Mouse (Mus musculus) bone marrow macrophage, adult 2 months (primary cell): Measurements from ENCODE around the gene Cdh22.

Experiments
- CTCF ChIP-seq: IDR thresholded peaks from 2 replicates; pipeline ENCODE4 v1.5.1; 2012; ENCODE audit warnings: low read depth, mild to moderate bottlenecking, low read length, moderate library complexity
- POLR2A ChIP-seq: IDR thresholded peaks from 2 replicates; pipeline ENCODE4 v1.6.1; 2012; ENCODE audit warnings: mild to moderate bottlenecking, low read depth, low read length, borderline replicate concordance

DNA sequence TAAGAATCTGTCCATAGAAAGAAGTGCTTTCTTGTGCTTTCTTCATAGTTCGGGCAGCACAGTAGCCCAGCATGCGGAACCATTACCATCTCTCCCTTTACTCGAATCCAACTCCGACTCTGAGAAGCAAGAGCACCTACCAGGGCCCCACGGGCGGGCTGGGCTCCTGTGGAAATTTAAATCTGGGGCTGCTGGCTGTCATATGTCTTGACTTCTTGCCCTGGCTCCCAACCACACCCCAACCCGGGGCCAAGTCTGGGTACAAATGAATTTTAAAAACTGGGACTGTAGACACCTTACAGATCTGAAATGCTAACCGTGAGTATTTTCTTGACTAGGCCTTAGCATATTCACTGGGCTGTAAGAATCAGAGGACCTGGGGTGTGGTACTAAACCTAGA is 18.6 kb upstream of the Cdh22 start:
- no peak for TF ChIP-seq POLR2A
- no peak for TF ChIP-seq CTCF
